Mouse (Mus musculus) heart, adult 2 months (tissue): ENCODE measurements around the gene Strip1.

ENCODE experiments used
- CTCF ChIP-seq: fragments of 200-600 bp; IDR thresholded peaks from 2 replicates; pipeline ENCODE4 v1.8.1; 2022; ENCODE audit warnings: antibody characterized with exemption, mild to moderate bottlenecking, moderate library complexity
- EP300 ChIP-seq: fragments of 200-500 bp; IDR thresholded peaks from 2 replicates; pipeline ENCODE4 v1.6.1; 2011; ENCODE audit warnings: low read depth, low read length, control low read depth; ENCODE audit not compliant: insufficient read depth
- POLR2A ChIP-seq: fragments of 200-500 bp; IDR thresholded peaks from 2 replicates; pipeline ENCODE4 v1.6.1; 2011; ENCODE audit warnings: mild to moderate bottlenecking, low read depth, low read length, control low read depth; ENCODE audit not compliant: insufficient read depth

- TF ChIP-seq POLR2A (no peak), CTCF (no peak), EP300 (no peak)
These were observed 2.9 kb downstream of the Strip1 start for GRCm38 (mm10) chr3:107628551-107628950.
